Mouse (Mus musculus): ENCODE data around the gene Slc6a4. TPM values are rescaled to one million over a fixed set of nuclear protein-coding genes. Genes with fewer than 3 reads are reported as not detected.

Gene Slc6a4
- polyA plus RNA-seq (2017; shearing (Covaris generic)), result not detected

- no peak for ATAC-seq
Measured at GRCm38 (mm10) chr11:76997916-76998704, at the start of gene Slc6a4. Slc6a4 (plus strand) TSS chr11:76998603.

- no peak for ATAC-seq
Measured at GRCm38 (mm10) chr11:76953536-76953935, 44.9 kb upstream of the Slc6a4 start.

GRCm38 (mm10) chr11:76965703-76966102 lies 32.7 kb upstream of the Slc6a4 start:
- ATAC-seq, result no peak

GRCm38 (mm10) chr11:76970328-76970727 lies 28.1 kb upstream of the Slc6a4 start:
- no peak for ATAC-seq

- no peak for ATAC-seq
Measured at GRCm38 (mm10) chr11:76974680-76975319, 23.6 kb upstream of the Slc6a4 start.

GRCm38 (mm10) chr11:76981570-76982141 lies 16.7 kb upstream of the Slc6a4 start:
- no peak for ATAC-seq

GRCm38 (mm10) chr11:76982415-76982814 lies 16.0 kb upstream of the Slc6a4 start:
- ATAC-seq, result no peak

GRCm38 (mm10) chr11:76983641-76984040 lies 14.8 kb upstream of the Slc6a4 start:
- ATAC-seq, result no peak

- ATAC-seq, result no peak
Measured at GRCm38 (mm10) chr11:76984173-76984572, 14.2 kb upstream of the Slc6a4 start.

- no peak for ATAC-seq
Measured at GRCm38 (mm10) chr11:76990839-76991238, 7.6 kb upstream of the Slc6a4 start.

- ATAC-seq, result peak; percentile 68
Measured at GRCm38 (mm10) chr11:76992886-76993285, 5.5 kb upstream of the Slc6a4 start.

- no peak for ATAC-seq
Measured at GRCm38 (mm10) chr11:76995966-76996672, 2.3 kb upstream of the Slc6a4 start.

GRCm38 (mm10) chr11:76997305-76997704 lies 1.1 kb upstream of the Slc6a4 start:
- peak; percentile 57 for ATAC-seq

- ATAC-seq, result no peak
Measured at GRCm38 (mm10) chr11:76998705-76999226, 363 bp downstream of the Slc6a4 start.

- no peak for ATAC-seq
Measured at GRCm38 (mm10) chr11:77000741-77001140, 2.3 kb downstream of the Slc6a4 start.

- ATAC-seq, result no peak
Measured at GRCm38 (mm10) chr11:77002361-77002760, 4.0 kb downstream of the Slc6a4 start.

- no peak for ATAC-seq
Measured at GRCm38 (mm10) chr11:77005881-77006280, 7.5 kb downstream of the Slc6a4 start.

- ATAC-seq, result no peak
Measured at GRCm38 (mm10) chr11:77006616-77007015, 8.2 kb downstream of the Slc6a4 start.

GRCm38 (mm10) chr11:77009069-77010025 lies 10.9 kb downstream of the Slc6a4 start:
- ATAC-seq, result no peak

GRCm38 (mm10) chr11:77010762-77011475 lies 12.5 kb downstream of the Slc6a4 start:
- no peak for ATAC-seq

- no peak for ATAC-seq
Measured at GRCm38 (mm10) chr11:77018046-77018445, 19.6 kb downstream of the Slc6a4 start.
